Mouse (Mus musculus): ENCODE measurements around the gene Arhgef3.

DNA sequence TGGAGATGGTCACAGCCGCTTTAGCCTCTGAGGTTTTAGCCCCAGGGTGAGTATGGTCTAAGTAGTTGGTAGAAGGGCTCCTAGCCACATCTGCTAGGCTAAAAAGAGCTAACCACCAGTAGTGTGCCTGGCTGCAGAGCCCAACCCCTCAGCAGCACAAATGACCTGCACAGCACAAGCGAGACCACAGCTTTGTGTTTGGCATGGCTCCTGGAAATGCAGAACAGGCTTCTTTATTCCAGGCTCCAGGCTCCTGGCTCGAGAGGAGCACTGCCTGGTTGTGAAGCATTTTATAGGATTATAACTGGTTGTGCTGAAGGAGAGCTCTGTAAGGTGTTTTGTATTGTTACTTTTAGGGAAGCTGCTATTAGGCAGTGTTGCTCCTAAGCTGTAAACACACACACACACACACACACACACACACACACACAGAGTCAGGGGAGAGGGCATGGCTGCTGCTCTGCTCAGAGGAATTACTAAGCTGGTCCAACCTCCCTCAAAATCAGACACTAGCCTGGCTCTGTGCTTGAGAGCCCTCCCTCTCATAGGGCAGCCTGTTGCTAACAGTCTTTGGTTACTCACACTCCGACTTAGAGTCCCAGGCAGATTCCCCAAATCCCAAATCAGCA is 217.8 kb downstream of the Arhgef3 start:
- TF ChIP-seq ZNF384 (IDR thresholded peaks at IDR 0.05; ENCODE audit: low read depth, low read length) = no peak
- no peak for TF ChIP-seq CHD2 (IDR thresholded peaks at IDR 0.05; ENCODE audit: low read depth, low read length)
- no peak for TF ChIP-seq HCFC1 (IDR thresholded peaks at IDR 0.05; ENCODE audit: borderline replicate concordance, insufficient read depth, low read length)
- no peak for TF ChIP-seq ZC3H11A (IDR thresholded peaks at IDR 0.05; ENCODE audit: borderline replicate concordance, low read depth, low read length)
- no peak for TF ChIP-seq MAFK (IDR thresholded peaks at IDR 0.05; ENCODE audit: insufficient read depth, low read depth, low read length)

Measured in ES-E14 (cell line).